Mouse (Mus musculus) heart, postnatal 10 days (tissue): ENCODE results near the gene Armc5. TPM values are rescaled to one million over a fixed set of nuclear protein-coding genes. Genes with fewer than 3 reads are reported as not detected.

Experiments
- DNase-seq, 2 experiments: peaks; one replicate each; pipeline ENCODE4 v3.0.0; 2021
- intact Hi-C: fragments of 180-260 bp; cut with DNase I; formaldehyde crosslinking; loops from one replicate; pipeline ENCODE4 v1.15.1; 2025
- microRNA-seq, 2 experiments: library from miRNA; unstranded; fragments of <30 nt; microRNA quantifications; one replicate each; pipeline ENCODE4 v1.2.0; 2022
- total RNA-seq, 2 experiments: library from RNA; stranded (reverse); gene quantifications; 2 replicates each; pipeline ENCODE4 v1.2.3; 2021

The Armc5 gene
- total RNA-seq, 2 experiments from 2014 or later = 11.7 to 13.3 TPM

DNA sequence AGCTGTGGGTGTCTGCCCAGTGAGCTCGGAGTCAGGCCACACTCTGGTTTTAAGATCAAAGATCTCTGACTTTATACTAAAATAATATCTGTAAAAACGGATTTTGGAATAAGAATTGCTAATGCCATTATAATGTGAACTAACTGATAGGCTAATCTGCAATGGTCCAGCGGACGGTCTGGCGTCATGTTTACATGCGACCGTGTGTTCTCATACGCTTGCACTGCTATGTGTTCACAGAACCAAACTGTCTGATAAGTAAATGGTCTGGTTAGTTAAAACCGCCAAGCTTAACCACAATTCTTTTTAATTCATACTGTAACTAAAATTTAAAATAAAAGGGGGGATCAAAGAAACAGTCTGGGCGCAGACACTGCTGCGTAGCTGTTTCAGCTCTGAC is 44.6 kb downstream of the Armc5 start:
- no peak for DNase-seq
- intact Hi-C loops = no loop called here

DNA sequence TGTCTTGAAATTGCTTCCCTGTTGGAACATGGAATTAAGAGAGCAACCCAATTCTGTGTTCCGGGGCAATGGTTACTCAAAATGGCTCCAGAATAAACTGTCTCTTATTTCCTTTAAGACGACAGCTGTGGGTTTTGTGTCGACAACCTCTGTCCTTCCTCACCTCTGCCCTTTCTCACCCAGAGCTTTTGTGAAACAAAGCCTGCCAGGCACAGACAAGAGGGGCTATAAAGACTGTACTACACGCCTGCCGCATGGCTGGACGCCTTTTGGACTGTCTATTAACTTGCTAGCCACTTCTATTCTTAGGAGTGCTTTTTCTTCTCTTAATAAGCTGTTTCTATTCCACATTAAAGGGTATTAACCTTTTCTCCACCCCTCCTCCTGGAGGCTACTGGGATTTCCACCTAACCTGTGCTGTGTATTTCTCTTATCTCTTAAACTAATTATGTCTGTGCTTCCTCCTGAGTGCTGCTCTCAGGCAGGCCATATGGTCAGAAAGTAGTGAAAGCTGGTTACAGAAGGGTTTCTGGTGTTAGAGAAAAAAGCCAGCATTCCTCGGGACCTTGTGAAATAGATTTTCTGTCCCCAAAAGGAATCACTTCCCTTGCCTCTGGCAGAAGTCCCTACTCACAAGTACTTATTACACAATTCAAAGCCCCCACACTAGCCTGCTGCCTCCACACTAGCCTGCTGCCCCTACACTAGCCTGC is 45.5 kb downstream of the Armc5 start:
- no peak for DNase-seq
- intact Hi-C loops = no loop called here

DNA sequence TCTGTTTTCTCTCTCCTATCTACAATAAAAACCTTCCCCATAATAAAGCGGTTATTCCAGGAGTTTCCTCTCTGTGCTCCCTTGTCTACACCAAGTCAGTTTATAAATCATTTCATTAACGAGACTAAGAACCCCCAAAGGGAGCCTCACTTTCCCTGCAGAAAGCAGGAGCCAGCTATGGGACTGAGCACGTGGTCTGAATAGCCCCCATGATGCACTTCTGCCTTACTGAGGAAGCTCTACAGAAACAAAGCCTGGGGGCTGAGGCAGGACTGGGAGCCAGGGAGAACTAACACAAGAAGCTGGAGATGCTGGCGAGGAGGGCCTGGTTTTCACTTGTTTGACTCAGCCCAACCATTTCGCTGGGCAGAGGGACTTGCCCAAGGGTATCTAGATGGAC is 46.9 kb downstream of the Armc5 start:
- intact Hi-C loops = no loop called here
- DNase-seq = no peak

DNA sequence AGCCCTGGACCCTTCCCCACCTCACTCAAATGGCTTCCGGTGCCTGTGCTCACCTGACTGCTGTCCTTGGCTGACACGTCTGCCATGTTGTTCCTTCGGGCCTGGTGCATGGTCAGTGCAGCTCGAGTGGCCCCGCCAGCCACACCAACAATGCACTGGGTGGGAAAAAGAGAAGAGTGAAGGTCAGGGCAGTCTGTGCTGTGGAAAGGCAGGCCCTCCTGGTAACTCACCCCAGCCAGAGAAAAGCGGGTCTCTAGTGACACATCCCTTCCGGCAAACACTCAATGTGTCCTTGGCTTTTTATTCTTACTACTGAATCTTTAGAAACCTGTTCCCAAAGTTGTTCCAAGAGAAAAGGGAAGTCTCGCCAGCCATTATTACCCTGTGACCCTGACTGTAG is 47.9 kb downstream of the Armc5 start:
- intact Hi-C loops = no loop called here
- no peak for DNase-seq

DNA sequence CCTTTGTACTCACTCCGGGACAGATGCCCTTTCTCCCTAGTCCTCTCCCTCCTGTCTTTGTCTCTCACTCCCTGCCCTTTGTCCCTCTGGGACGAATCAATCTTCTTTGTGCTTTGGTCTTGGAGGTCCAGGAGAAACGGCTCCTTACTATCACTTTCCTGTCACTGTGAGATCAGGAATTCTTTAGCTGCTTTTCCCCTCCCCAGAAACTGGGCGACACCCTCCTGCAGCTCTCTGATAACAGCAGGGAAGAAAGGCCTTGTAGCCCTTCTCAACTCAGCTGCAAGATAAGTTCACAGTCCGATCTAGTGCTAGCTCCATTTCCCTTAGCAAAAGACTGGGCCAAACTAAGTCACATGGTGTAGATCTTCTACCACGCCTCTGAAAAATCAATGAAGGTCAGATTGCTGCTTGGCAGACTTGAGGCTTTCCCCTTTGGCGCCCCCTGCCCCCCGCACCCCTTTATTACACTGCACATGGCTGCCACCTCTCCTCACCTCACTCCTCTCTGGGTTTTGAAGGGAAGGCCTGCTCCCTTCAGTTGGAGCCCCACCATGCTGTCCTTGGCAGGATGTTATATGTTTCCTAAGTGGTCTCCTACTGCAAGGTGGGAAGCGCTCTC is 51.9 kb downstream of the Armc5 start:
- DNase-seq = peak in 1 of 2 experiments; percentile 11

More for the DNA sequence above, 51.9 kb downstream of the Armc5 start:
- intact Hi-C loops = no loop called here

Small RNA genes within 50 kb of the gene (microRNA-seq; reads per million reads assigned to microRNA genes)
- gene Mir3103 = 0.35 to 0.47 reads per million in 2 experiments

Other genes with a start within 250 kb of the Armc5 start
- 10 to 100 TPM; 14.2 to 21.0 TPM for gene Pycard, start 243.5 kb upstream of the Armc5 start, total RNA-seq
- gene Trim72, start 233.4 kb upstream of the Armc5 start, total RNA-seq = 100 to 1,000 TPM; 144 to 159 TPM
- 1 to 10 TPM; 2.5 to 3.9 TPM for gene Itgam, start 174.7 kb upstream of the Armc5 start, total RNA-seq
- gene Gm49368, start 174.7 kb upstream of the Armc5 start, total RNA-seq = not detected
- gene Itgax, start 107.8 kb upstream of the Armc5 start, total RNA-seq = under 1 TPM; 0.12 to 0.22 TPM
- not detected for gene Itgad, start 83.0 kb upstream of the Armc5 start, total RNA-seq
- gene Cox6a2, start 31.0 kb upstream of the Armc5 start, total RNA-seq = 1,000 to 10,000 TPM; 1,342 to 1,375 TPM
- 1 to 10 TPM; 4.5 to 5.4 TPM for gene 9130023H24Rik, start 689 bp downstream of the Armc5 start, total RNA-seq
- gene Tgfb1i1, start 9.5 kb downstream of the Armc5 start, total RNA-seq = 10 to 100 TPM; 52.1 to 57.0 TPM
- gene Slc5a2, start 28.3 kb downstream of the Armc5 start, total RNA-seq = not detected
- 10 to 100 TPM; 10.3 to 10.8 TPM for gene BC017158, start 60.8 kb downstream of the Armc5 start, total RNA-seq
- gene Rgs10, start 181.4 kb downstream of the Armc5 start, total RNA-seq = 10 to 100 TPM; 10.7 to 10.9 TPM
- gene Tial1, start 224.4 kb downstream of the Armc5 start, total RNA-seq = 10 to 100 TPM; 52.5 to 54.6 TPM